Mouse (Mus musculus): Measurements from ENCODE around the gene Fam19a2. TPM values are rescaled to one million over a fixed set of nuclear protein-coding genes. Genes with fewer than 3 reads are reported as not detected.

The Fam19a2 gene
- total RNA-seq, 2 experiments from 2014 or later, result not detected

GRCm38 (mm10) chr10:123385641-123386040, 121.8 kb downstream of the Fam19a2 start:
- DNase-seq, result no peak

GRCm38 (mm10) chr10:123395429-123395828, 131.6 kb downstream of the Fam19a2 start:
- no peak for DNase-seq

DNA sequence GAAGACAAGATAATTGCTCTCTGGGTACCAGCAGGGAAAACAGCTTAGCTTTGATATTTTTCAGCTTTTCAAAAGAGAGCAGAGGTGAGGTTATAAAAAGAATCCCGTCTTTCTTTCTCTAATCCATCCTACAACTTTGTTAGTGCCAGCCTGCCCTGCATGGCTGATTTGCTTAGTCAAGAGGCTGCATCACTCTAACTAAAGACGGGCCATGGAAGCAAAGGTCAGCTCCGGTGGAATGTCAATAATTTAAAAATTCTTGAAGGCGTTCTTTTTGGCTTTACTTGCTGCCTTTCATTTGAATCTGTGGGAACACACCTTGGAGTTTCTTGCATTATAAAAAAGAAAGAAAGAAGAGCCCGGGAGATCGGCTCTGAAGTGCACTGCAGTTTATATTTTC, 134.3 kb downstream of the Fam19a2 start:
- DNase-seq, result no peak

DNA sequence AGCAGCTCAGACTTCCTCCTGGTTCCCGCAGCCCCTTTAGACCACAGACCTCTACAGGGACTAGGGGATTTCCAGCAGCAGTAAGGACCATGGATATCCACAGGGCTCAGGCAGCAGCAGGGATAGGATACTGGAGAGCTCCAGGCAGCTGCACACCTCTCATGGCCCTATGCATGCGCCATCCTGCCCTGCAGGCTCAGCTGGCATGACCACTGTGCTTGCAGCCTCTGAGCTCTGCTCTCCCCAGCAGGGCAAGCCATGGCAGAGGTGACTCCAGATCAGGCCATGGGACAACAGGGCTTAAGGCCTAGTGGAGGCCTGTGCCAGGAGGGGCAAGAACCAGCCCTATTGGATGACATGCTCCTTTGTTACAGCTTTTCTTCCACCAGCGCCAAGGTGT, 137.4 kb downstream of the Fam19a2 start:
- no peak for DNase-seq

DNA sequence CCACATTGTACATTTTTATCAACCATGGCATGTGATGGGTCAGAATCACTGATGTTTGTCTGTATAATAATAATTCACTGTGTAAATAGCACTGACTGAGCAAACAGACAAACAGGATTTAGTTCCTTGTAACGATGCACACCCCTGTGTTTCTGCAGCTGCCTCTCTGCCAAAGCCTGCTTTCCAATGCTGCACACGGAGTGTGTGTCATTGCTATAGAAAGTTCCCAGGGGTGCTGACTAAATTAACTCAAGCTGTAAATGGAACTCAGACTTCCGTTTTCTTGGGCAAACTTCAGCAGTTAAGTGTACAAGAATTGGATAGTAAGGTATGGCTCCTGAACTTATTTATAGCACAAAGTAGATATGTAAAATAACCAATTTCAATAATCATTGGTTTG, 138.7 kb downstream of the Fam19a2 start:
- no peak for DNase-seq

DNA sequence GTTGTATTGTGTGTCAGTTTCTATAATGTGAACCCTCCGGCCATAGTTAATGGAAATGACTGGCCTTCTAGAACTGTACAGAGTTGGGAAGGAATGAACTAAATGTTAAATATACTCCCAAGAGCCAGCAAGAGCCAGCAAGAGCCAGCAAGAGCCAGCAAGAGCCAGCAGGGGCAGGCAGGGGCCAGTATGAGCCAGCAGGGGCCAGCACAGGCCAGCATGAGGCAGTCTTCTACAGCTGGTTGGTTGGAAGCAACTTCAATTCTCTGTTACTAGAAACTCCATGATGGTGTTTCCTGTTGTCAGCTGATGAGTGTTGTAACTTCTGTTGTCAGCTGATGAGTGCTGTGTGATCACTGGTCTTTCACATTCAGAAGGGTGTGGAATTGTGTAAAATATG, 151.2 kb downstream of the Fam19a2 start:
- DNase-seq, result no peak

DNA sequence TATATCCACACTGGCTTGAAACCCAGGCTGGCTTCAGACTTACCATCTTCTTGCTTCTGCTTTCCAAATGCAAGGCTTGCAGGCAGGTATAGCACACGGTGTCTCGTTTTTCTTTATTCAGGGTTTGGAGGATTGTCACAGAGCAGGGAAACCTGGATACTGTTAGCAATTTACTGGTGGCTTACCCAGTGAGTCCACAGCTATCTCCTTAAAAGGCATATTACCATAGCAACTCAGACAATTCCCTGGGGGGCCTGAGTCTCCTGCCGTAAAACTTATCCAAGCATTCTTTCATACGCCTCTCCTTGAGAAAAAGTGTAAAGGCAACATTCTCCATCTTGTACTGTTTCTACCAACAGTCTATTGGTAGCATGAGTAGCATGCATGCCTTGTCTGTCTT, 152.2 kb downstream of the Fam19a2 start:
- DNase-seq, result no peak

- no peak for DNase-seq
Measured at GRCm38 (mm10) chr10:123418616-123419173, 154.9 kb downstream of the Fam19a2 start.

DNA sequence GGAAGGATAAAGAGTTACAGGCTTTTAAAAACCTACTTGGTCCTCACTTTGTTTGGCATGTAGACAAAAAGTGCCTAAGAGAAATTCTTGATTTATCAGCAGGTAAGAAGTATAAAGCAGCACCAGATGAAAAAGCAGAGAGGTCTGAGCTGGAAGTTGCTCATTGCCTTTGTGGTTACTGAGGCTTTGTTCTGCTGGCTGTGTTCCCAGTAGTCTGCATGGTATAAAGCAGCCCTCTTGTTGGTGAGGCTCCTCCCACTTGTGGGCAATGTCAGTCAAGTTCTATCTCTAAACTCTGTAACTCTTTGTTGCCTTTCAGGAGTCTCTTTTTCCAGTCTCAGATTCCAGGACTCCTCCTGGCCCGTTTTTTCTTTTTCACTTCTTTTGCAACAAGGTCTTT, 156.5 kb downstream of the Fam19a2 start:
- no peak for DNase-seq

- DNase-seq, result no peak
Measured at GRCm38 (mm10) chr10:123424482-123424881, 160.7 kb downstream of the Fam19a2 start.

GRCm38 (mm10) chr10:123426527-123427363, 162.9 kb downstream of the Fam19a2 start:
- no peak for DNase-seq

GRCm38 (mm10) chr10:123431569-123431968, 167.8 kb downstream of the Fam19a2 start:
- DNase-seq, result no peak

- no peak for DNase-seq
Measured at GRCm38 (mm10) chr10:123437576-123437975, 173.8 kb downstream of the Fam19a2 start.

DNA sequence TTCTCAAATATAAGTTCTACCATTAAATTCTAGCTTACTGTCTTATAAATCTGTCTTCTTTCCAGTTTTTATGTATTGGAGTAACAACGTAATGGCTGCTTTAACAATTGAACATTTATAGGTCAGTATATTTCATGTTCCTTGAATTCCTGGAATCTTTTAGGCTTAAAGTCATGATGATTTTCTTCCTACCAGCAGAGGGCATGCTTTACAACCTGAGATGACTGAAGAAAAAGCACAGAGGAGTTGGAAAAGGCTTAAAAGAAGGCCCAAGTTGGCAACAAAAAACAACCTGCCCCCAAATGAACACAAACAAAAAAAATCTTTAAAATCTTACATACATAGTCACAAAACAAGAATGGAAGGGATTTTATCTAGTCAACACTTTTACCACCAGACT, 193.0 kb downstream of the Fam19a2 start:
- DNase-seq, result no peak

GRCm38 (mm10) chr10:123460466-123460865, 196.7 kb downstream of the Fam19a2 start:
- no peak for DNase-seq

GRCm38 (mm10) chr10:123462305-123462704, 198.5 kb downstream of the Fam19a2 start:
- no peak for DNase-seq

DNA sequence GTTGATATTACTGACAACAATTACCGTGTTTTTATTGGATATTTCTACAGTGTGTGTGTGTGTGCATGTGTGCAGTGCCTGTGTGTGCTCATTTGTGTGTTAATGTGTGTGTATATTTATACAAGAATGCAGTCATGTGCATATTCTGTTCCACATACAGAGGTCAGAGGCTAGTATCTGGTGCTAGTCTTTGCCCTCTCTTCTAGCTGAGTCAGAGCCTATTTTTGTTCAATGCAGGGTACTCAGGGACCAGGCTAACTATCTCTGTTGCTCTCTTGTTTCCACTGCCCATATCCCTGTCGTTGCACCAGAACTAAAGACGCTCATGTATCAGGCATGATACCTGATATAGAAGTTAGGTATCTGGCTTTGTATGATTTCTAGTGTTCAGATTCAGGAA, 251.0 kb downstream of the Fam19a2 start:
- DNase-seq, result peak in 1 of 2 experiments; percentile 5

GRCm38 (mm10) chr10:123520613-123521012, 256.8 kb downstream of the Fam19a2 start:
- DNase-seq, result peak; percentile 22

DNA sequence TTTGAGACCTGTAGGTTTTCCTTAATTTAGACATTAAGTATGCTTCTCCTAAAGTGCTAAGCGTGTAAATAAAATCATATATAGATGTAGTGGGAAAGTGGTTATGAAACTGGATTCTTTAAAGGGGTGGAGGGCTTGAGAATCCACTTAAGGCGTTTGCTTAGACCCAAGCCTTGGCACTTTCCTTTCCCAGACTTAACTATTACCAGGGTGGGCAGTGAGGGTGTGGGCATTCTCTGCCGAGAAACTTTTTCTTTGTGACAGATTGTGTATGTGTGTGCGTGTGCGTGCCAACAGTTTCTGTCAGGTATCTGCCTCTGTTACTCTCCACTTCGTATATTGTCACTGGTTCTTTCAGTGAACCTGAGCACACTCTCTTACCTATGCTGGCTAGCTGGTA, 257.4 kb downstream of the Fam19a2 start:
- no peak for DNase-seq

DNA sequence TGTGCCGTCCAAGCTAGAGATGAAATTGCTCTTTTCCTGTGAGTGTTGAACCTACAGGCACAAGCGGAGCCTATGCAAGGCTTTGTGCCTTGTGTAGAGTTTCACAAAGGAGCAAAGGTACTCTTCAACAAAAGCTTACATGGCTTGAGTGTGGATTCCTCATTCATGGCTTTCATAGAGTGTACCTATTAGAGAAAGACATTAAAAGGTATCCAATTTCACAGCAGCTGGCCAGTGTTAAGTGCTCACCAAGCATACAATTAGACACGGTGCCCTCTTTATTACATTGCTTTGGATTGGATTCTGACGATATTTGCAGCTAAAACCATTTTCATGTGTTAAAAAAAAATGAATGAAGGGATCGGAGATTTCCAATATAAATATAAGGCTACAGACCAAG, 261.6 kb downstream of the Fam19a2 start:
- DNase-seq, result no peak

GRCm38 (mm10) chr10:123526059-123526458, 262.3 kb downstream of the Fam19a2 start:
- DNase-seq, result peak in 1 of 2 experiments; percentile 7

DNA sequence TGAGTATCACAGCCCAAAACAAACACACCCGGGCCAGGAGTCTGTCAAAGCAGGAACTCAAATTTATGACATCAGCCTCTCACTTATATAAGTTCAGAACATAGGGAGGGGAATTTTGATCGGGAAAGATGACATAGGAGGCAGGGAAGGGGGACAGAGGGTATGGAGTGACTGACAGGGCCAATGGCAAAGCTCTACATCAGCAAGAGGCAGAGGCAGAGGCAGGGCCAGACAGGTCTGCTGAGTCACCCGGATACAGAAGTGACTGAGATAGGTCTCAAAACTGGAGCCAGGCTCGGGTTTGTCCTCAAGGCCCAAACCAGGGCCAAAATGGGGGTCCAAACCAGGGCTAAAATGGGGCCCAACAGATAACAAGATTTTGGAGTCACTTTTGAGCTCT, 272.3 kb downstream of the Fam19a2 start:
- no peak for DNase-seq

GRCm38 (mm10) chr10:123548391-123548790, 284.6 kb downstream of the Fam19a2 start:
- DNase-seq, result peak in 1 of 2 experiments; percentile 4

DNA sequence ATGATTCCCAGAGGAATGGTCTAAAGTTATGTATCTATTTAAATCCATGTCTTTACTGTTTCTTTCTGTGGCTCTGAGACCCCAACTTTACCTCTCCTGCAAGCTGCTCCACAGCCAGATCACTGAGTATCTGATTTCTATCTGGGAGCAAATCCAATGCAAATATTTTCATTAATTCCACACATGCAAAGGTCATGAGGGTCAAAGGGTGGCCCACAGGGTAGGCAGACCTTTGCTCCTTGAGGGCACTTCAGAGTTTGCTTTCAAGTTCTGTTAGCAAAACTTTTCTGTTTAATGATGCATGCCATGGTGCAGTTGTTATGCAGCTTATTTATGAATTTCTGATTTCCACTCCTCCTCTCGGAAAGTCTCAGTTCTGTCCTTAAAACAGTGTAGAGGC, 303.9 kb downstream of the Fam19a2 start:
- DNase-seq, result no peak
